Mouse (Mus musculus) ES-Bruce4 (cell line): ENCODE results near the gene Bbs12.

ENCODE experiments used
- CTCF ChIP-seq: IDR thresholded peaks from one replicate; pipeline ENCODE4 v1.8.1; 2011; ENCODE audit warnings: low read depth, low read length
- EP300 ChIP-seq: IDR thresholded peaks from 2 replicates; pipeline ENCODE4 v1.6.1; 2011; ENCODE audit warnings: low read depth, low read length; ENCODE audit not compliant: insufficient read depth
- POLR2A ChIP-seq: IDR thresholded peaks from one replicate; pipeline ENCODE4 v1.8.1; 2011; ENCODE audit warnings: low read length; ENCODE audit not compliant: insufficient read depth

GRCm38 (mm10) chr3:37316233-37316632, 3.9 kb downstream of the Bbs12 start:
- TF ChIP-seq POLR2A (no peak), CTCF (no peak), EP300 (no peak)
